Mouse (Mus musculus): ENCODE data around the gene Smad3. TPM values are rescaled to one million over a fixed set of nuclear protein-coding genes. Genes with fewer than 3 reads are reported as not detected.

Gene Smad3
- polyA plus RNA-seq (2015; fragmentation: Illumina TruSeq; extraction: RNeasy Lipid Tissue Mini Kit (QIAGEN cat#74804); ENCODE audit: insufficient read depth, low replicate concordance), result 27.7 TPM

GRCm38 (mm10) chr9:63757865-63758440 lies at the start of gene Smad3:
Gene Smad3 (minus strand): TSS chr9:63757994.

GRCm38 (mm10) chr9:63602043-63602939 lies 155.5 kb downstream of the Smad3 start, which contains the start of the genes Iqch and Aagab:
Gene Iqch (minus strand): TSS chr9:63602493.
Gene Aagab (plus strand): TSS chr9:63602660.

Other genes with a start within 250 kb of the Smad3 start
- gene Iqch, start 155.5 kb downstream of the Smad3 start, polyA plus RNA-seq (2015; fragmentation: Illumina TruSeq; extraction: RNeasy Lipid Tissue Mini Kit (QIAGEN cat#74804); ENCODE audit: insufficient read depth, low replicate concordance), result 0.11 TPM
- gene Aagab, start 155.3 kb downstream of the Smad3 start, polyA plus RNA-seq (2015; fragmentation: Illumina TruSeq; extraction: RNeasy Lipid Tissue Mini Kit (QIAGEN cat#74804); ENCODE audit: insufficient read depth, low replicate concordance), result 27.1 TPM

All from spleen, adult 10 weeks (tissue).